Mouse (Mus musculus) midbrain, postnatal 0 days (tissue): ENCODE measurements around the gene Arhgef39. TPM values are rescaled to one million over a fixed set of nuclear protein-coding genes. Genes with fewer than 3 reads are reported as not detected.

ENCODE experiments used
- ATAC-seq: fragments of 200-750 bp; cut with Nextera tagmentation; 2 replicates; pipeline ENCODE4 v1.8.0; 2017; ENCODE audit warnings: moderate number of reproducible peaks, mild to moderate bottlenecking, moderate TSS enrichment, moderate library complexity; ENCODE audit not compliant: low FRiP score
- DNase-seq: peaks from one replicate; pipeline ENCODE4 v3.0.0-alpha.2; 2015; ENCODE audit warnings: low spot score
- H3K27ac ChIP-seq: fragments of 300-500 bp; sonication (generic); 2 replicates; pipeline ENCODE4 v1.5.1; 2014; ENCODE audit warnings: low read depth, mild to moderate bottlenecking, low read length, mixed read lengths
- H3K27me3 ChIP-seq: fragments of 300-500 bp; sonication (generic); 2 replicates; pipeline ENCODE4 v1.6.1; 2014; ENCODE audit warnings: low read length, control low read depth, mixed read lengths; ENCODE audit not compliant: insufficient read depth
- H3K36me3 ChIP-seq: fragments of 300-500 bp; sonication (generic); 2 replicates; pipeline ENCODE4 v1.6.1; 2014; ENCODE audit warnings: low read length, control low read depth, mixed read lengths; ENCODE audit not compliant: insufficient read depth
- H3K4me1 ChIP-seq: fragments of 300-500 bp; sonication (generic); 2 replicates; pipeline ENCODE4 v1.6.1; 2014; ENCODE audit warnings: mild to moderate bottlenecking, control low read depth, antibody characterized with exemption, low read length, mixed read lengths; ENCODE audit not compliant: insufficient read depth
- H3K4me2 ChIP-seq: fragments of 300-500 bp; sonication (generic); 2 replicates; pipeline ENCODE4 v1.6.1; 2014; ENCODE audit warnings: low read depth, mild to moderate bottlenecking, low read length, mixed read lengths; ENCODE audit not compliant: poor library complexity, severe bottlenecking
- H3K4me3 ChIP-seq: fragments of 300-500 bp; sonication (generic); 2 replicates; pipeline ENCODE4 v1.5.1; 2014; ENCODE audit warnings: low read depth, mild to moderate bottlenecking, low read length, moderate library complexity
- H3K9ac ChIP-seq: fragments of 300-500 bp; sonication (generic); replicated peaks from 2 replicates; pipeline ENCODE4 v1.6.1; 2014; ENCODE audit warnings: mild to moderate bottlenecking, low read length, moderate library complexity, mixed read lengths; ENCODE audit not compliant: poor library complexity, severe bottlenecking
- H3K9me3 ChIP-seq: fragments of 300-500 bp; sonication (generic); 2 replicates; pipeline ENCODE4 v1.6.1; 2016; ENCODE audit warnings: low read length, control low read depth
- CTCF ChIP-seq: IDR thresholded peaks from 2 replicates; pipeline ENCODE4 v1.5.1; 2016; ENCODE audit warnings: antibody characterized with exemption, mild to moderate bottlenecking
- WGBS: fragments of 180-500 bp; shearing (Covaris S2); extraction: QIAGEN DNeasy Blood & Tissue Kit; methylation state at CpG from one replicate; pipeline ENCODE4 v1.1.7; 2014; 5-methylcytosine and 5-hydroxymethylcytosine counted together
- polyA plus RNA-seq: library from polyadenylated mRNA; unstranded; fragments of >200 nt; fragmentation: Nextera tagmentation; extraction: Ambion mirVana; gene quantifications from 2 replicates; pipeline ENCODE4 v1.2.1, GENCODE M21; 2015
- total RNA-seq: library from RNA; depleted of rRNA; stranded (reverse); fragments of >200 nt; gene quantifications from 2 replicates; pipeline ENCODE4 v1.2.3, GENCODE M21; 2014

Arhgef39 gene
- total and polyA plus RNA-seq, 2 experiments from 2014 or later = 2.3 to 16.1 TPM

GRCm38 (mm10) chr4:43519956-43520355, 20.5 kb upstream of the Arhgef39 start:
- WGBS = 15% methylated on average over 6 of the region's 6 CpGs

GRCm38 (mm10) chr4:43519551-43519950, 20.1 kb upstream of the Arhgef39 start:
- Histone ChIP-seq H3K4me1 (peaks cover 7% of the 10 kb centered on the region; the same call in 1 of the 2 replicates), H3K36me3 (no peaks in the 10 kb centered on the region), H3K27me3 (peaks cover 15% of the 10 kb centered on the region), H3K4me2 (peak overlapping the region; percentile 28), H3K27ac (no peak overlapping the region), H3K4me3 (0 out of 2 replicates have a peak overlapping the region, but pooled peaks have one; percentile 5), H3K9ac (0 out of 2 replicates have a peak overlapping the region, but pooled peaks have one; percentile 33), H3K9me3 (no peaks in the 10 kb centered on the region)
- WGBS = 22% methylated on average over 10 of the region's 10 CpGs
- ATAC-seq = no peak
- TF ChIP-seq CTCF = no peak
- DNase-seq = no peak

More at GRCm38 (mm10) chr4:43519956-43520355, 20.5 kb upstream of the Arhgef39 start:
- H3K9ac ChIP-seq = no peak overlapping the region
- H3K27me3 ChIP-seq = peaks cover 15% of the 10 kb centered on the region
- H3K4me2 ChIP-seq = peak overlapping the region; percentile 28
- H3K9me3 ChIP-seq = no peaks in the 10 kb centered on the region
- peaks cover 7% of the 10 kb centered on the region; the same call in 1 of the 2 replicates for H3K4me1 ChIP-seq
- H3K27ac ChIP-seq = no peak overlapping the region
- ATAC-seq = peak; percentile 66; the same call in 1 of the 2 replicates
- peak; percentile 90 for DNase-seq
- no peak for TF ChIP-seq CTCF
- H3K4me3 ChIP-seq = 0 out of 2 replicates have a peak overlapping the region, but pooled peaks have one; percentile 5
- no peaks in the 10 kb centered on the region for H3K36me3 ChIP-seq

DNA sequence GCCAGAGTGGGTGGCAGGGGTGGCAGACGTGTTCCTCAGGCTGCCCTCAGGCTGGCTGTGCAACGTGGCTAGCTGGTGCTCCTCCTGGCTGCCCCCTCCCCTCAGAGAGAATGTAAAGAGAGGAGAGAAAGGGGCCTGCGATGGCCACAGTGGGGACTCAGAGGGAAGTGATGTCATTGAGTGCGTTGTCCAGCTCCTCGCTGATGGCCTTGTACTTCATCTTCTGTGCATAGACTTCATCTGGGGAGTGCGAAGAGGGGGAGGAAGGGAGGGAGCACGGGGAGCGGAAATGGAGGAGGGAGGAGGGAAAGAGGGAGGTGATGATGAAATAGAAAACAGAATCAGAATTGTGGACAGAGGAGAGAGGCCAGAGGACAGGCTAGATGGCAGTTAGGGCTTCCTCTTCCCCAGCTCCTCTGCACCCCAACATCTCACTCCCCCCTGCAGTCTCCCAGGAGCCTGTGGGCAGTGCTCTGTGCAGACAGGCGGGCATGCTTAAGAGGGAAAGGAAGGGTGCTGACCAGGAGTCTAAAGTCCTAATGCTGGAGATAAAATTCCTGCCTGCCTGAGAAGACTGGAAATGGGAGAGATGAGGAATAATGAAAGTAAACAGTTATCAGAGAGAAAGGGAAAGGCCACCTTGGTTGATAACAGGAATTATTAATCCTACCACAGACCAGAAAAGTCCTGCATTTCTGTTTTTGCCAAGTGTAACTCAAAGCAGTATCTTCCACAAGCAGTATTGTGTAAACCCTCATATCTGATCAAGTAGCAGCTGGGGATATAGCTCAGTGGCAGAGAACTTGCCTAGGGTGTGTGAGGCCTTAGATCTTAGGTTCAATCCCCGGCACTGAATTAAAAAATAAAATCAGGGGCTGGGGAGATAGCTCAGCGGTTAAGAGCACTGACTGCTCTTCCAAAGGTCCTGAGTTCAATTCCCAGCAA, 16.5 kb upstream of the Arhgef39 start:
- Histone ChIP-seq H3K9me3 (no peaks in the 10 kb centered on the region), H3K4me2 (no peak overlapping the region), H3K36me3 (no peaks in the 10 kb centered on the region), H3K27ac (no peak overlapping the region), H3K9ac (no peak overlapping the region), H3K4me1 (no peaks in the 10 kb centered on the region), H3K4me3 (no peak overlapping the region), H3K27me3 (no peaks in the 10 kb centered on the region)
- TF ChIP-seq CTCF = no peak
- DNase-seq (no peak), ATAC-seq (no peak)
- 72% methylated on average over 11 of the region's 11 CpGs for WGBS

GRCm38 (mm10) chr4:43513791-43514190, 14.3 kb upstream of the Arhgef39 start:
- Histone ChIP-seq H3K27me3 (peaks cover 8% of the 10 kb centered on the region), H3K9ac (no peak overlapping the region), H3K27ac (no peak overlapping the region), H3K9me3 (no peaks in the 10 kb centered on the region), H3K4me1 (no peaks in the 10 kb centered on the region), H3K36me3 (no peaks in the 10 kb centered on the region), H3K4me2 (no peak overlapping the region), H3K4me3 (no peak overlapping the region)
- DNase-seq (no peak), ATAC-seq (no peak)
- WGBS = 78% methylated on average over 4 of the region's 4 CpGs
- no peak for TF ChIP-seq CTCF

- no peak overlapping the region for H3K27ac ChIP-seq
- no peak overlapping the region for H3K4me3 ChIP-seq
- no peaks in the 10 kb centered on the region for H3K36me3 ChIP-seq
- H3K4me2 ChIP-seq = no peak overlapping the region
- TF ChIP-seq CTCF = no peak
- 81% methylated on average over 4 of the region's 4 CpGs for WGBS
- H3K9me3 ChIP-seq = no peaks in the 10 kb centered on the region
- ATAC-seq = no peak
- no peaks in the 10 kb centered on the region; the same call in 1 of the 2 replicates for H3K4me1 ChIP-seq
- DNase-seq = no peak
- H3K9ac ChIP-seq = no peak overlapping the region
- peaks cover 12% of the 10 kb centered on the region for H3K27me3 ChIP-seq
Observed at GRCm38 (mm10) chr4:43513300-43513699, 13.8 kb upstream of the Arhgef39 start.

GRCm38 (mm10) chr4:43512653-43513052, 13.2 kb upstream of the Arhgef39 start:
- no peak overlapping the region for H3K4me3 ChIP-seq
- no peak for TF ChIP-seq CTCF
- DNase-seq (no peak), ATAC-seq (no peak)
- H3K36me3 ChIP-seq = no peaks in the 10 kb centered on the region
- H3K4me1 ChIP-seq = no peaks in the 10 kb centered on the region; the same call in 1 of the 2 replicates
- no peaks in the 10 kb centered on the region for H3K9me3 ChIP-seq
- peaks cover 12% of the 10 kb centered on the region for H3K27me3 ChIP-seq
- H3K9ac ChIP-seq = no peak overlapping the region
- WGBS = 67% methylated on average over 7 of the region's 7 CpGs
- H3K4me2 ChIP-seq = no peak overlapping the region
- no peak overlapping the region for H3K27ac ChIP-seq
